Mouse (Mus musculus): ENCODE data around the gene Fam76a.

The Fam76a gene

DNA sequence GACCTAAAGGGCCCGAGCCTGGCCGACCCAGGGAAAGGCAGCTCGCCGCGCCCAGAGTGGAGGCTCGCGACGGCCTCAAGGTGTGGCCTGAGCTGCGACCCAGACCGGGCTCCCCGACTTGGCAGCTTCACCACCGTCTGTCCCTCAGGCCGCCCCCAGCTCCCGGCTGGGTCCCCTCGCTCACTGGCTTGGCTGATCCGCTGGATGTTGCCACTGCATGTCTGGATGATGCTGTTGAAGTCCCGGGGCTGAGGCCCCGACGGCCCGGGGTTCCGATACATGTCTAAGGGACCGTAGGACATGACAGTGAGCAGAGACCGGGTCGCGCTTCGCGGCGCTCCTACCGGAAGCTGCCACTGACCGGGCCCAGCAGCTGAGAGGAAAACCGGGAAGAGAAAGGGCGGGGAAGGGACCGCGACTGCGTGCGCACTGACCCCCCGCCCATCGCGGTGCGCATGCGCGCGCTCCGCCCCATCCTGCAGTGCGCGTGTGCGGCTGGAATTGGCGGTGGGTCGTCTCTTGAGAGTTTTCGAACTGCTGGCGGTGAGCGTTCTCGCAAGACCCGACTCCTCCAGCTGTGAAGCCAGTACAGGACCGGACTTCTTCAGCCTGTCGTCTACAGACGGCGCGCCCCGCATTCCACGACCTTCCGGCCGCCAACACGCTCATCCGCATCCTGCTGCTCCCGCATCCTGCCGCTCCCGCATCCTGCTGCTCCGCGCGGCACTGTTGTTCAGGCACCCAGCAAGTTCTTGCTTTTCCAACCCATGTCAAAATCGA, 38.1 kb downstream of the Fam76a start, which contains the start of gene Stx12:
Gene Stx12, minus strand, starts transcription at position 446 of the 780 bp plus-strand sequence.
- DNase-seq (ENCODE audit: low spot score), result peak; percentile 94

- no peak for DNase-seq (ENCODE audit: low spot score)
Observed at GRCm38 (mm10) chr4:132883561-132884063, 38.7 kb downstream of the Fam76a start.

DNA sequence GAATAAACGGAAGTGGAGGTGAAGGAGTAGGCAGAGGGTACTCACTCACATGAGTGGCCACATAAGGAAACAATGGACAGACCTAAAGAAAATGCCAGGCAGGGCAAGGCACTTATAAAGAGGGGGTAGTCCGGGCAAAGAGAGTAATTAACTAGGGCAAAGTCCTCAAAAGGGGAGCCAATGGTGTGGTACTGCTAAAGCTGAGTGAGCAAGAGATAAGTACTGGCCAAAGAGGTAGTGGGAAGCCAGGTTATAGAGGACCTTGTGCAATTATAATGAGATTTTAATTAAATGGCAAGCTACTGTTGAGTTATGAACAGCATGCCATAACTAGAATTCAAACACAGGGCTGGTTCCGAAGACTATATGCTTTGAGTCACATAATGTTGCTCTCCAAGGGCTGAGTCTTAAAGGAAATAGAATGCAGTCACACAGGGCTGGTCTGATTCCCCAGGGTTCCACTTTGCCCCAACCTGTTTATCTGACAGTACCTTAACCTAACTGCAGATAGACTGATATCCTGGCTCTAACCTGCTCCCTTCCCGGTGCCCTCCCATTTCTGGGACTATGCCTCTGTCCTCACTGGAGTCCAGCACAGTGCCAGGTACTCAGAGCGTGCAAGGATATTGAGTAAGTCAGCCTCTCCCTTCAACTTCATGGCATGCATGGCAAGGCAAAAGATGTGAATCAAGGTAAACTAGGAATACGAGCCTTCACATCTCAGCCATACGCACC, 47.8 kb downstream of the Fam76a start:
- no peak for DNase-seq (ENCODE audit: low spot score)

GRCm38 (mm10) chr4:132873481-132874362, 48.6 kb downstream of the Fam76a start:
- DNase-seq (ENCODE audit: low spot score), result no peak

DNA sequence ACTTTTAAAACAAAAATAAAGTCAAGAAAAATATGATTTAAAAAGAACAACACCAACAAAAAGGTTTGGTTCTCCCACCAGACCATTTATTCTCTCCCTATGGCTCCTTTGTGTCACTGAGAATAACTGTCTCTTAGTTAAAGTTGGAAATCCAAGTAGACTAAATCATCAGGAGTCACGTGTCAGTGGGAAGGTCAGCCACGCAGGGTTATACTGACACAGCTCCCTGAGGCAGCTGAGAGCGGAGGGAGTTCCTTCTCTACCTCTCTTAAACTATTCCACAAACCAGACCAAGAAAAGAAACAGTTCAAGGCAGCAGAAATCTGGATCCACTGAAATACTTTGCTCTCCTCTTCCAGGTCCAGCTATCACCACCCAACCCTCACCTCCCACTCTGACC, 51.2 kb downstream of the Fam76a start:
- no peak for DNase-seq (ENCODE audit: low spot score)

- DNase-seq (ENCODE audit: low spot score), result no peak
Observed at GRCm38 (mm10) chr4:132864856-132865255, 57.5 kb downstream of the Fam76a start.

DNA sequence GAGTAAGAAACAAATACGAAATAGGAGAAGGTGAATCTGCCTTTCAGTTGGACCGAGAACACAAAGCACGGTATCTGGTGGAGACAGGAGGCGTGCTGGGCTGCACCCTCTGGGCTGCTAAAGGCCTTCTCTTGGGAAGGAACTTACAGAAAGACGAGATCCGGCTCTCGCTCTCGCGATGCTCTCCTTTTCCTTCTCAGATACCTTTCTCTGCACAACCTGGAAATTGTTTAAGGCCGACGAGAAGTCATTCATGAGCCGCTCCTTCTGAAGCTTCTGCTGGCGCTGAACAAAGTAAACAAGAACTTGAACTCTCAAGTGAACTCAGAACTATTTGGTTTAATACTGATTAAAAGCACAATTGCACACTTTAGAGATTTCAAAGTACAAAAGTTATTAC, 59.3 kb downstream of the Fam76a start:
- DNase-seq (ENCODE audit: low spot score), result no peak

- no peak for DNase-seq (ENCODE audit: low spot score)
Observed at GRCm38 (mm10) chr4:132860880-132861279, 61.5 kb downstream of the Fam76a start.

All from embryo, embryonic 10.5 days (tissue).